Mouse (Mus musculus) large intestine, adult 2 months (tissue): Measurements from ENCODE around the gene Ssty2. TPM values are rescaled to one million over a fixed set of nuclear protein-coding genes. Genes with fewer than 3 reads are reported as not detected.
"Not testable (repeated sequence)": the region's sequence is repeated elsewhere in the genome, so short reads cannot be mapped to it uniquely, and the experiment has no call there.

ENCODE experiments used
- DNase-seq: peaks from one replicate; pipeline ENCODE4 v3.0.0-alpha.2; 2012; ENCODE audit warnings: low read depth, low spot score
- WGBS: fragments of 180-500 bp; shearing (Covaris S2); methylation state at CpG from one replicate; pipeline ENCODE4 v1.1.7; 2018; 5-methylcytosine and 5-hydroxymethylcytosine counted together
- polyA plus RNA-seq: library from polyadenylated mRNA; depleted of rRNA; stranded (reverse); fragments of >200 nt; gene quantifications from 2 replicates; pipeline ENCODE4 v1.2.3, GENCODE M21; 2012; rRNA removed

The Ssty2 gene
- not detected in 2 replicates for polyA plus RNA-seq

- not testable (repeated sequence) for DNase-seq
- WGBS: no CpG with 5 or more reads among the region's 4 CpGs
Measured at GRCm38 (mm10) chrY:67047972-67048371, at the start of gene Ssty2. Gene Ssty2 (minus strand): TSS chrY:67048072.
